Mouse (Mus musculus) limb, embryonic 14.5 days (tissue): Measurements from ENCODE around the gene Msi2. TPM values are rescaled to one million over a fixed set of nuclear protein-coding genes. Genes with fewer than 3 reads are reported as not detected.

Experiments used
- ATAC-seq: fragments of 200-750 bp; cut with Nextera tagmentation; 2 replicates; pipeline ENCODE4 v1.8.0; 2017; ENCODE audit warnings: low read depth, moderate number of reproducible peaks, moderate TSS enrichment; ENCODE audit not compliant: low FRiP score
- DNase-seq: peaks from one replicate; pipeline ENCODE4 v3.0.0-alpha.2; 2015; ENCODE audit warnings: low spot score
- H3K27ac ChIP-seq: fragments of 300-500 bp; sonication (generic); replicated peaks from 2 replicates; pipeline ENCODE4 v1.5.1; 2014; ENCODE audit warnings: low read depth, mild to moderate bottlenecking, low read length, moderate library complexity, mixed read lengths
- H3K27me3 ChIP-seq: fragments of 300-500 bp; sonication (generic); 2 replicates; pipeline ENCODE4 v1.6.1; 2014; ENCODE audit warnings: low read length, mixed read lengths; ENCODE audit not compliant: control insufficient read depth, insufficient read depth
- H3K36me3 ChIP-seq: fragments of 300-500 bp; sonication (generic); 2 replicates; pipeline ENCODE4 v1.6.1; 2014; ENCODE audit warnings: mild to moderate bottlenecking, low read length, moderate library complexity, mixed read lengths; ENCODE audit not compliant: control insufficient read depth, insufficient read depth
- H3K4me1 ChIP-seq: fragments of 300-500 bp; sonication (generic); 2 replicates; pipeline ENCODE4 v1.6.1; 2014; ENCODE audit warnings: antibody characterized with exemption, low read length, mixed read lengths; ENCODE audit not compliant: control insufficient read depth, insufficient read depth
- H3K4me2 ChIP-seq: fragments of 300-500 bp; sonication (generic); replicated peaks from 2 replicates; pipeline ENCODE4 v1.6.1; 2014; ENCODE audit warnings: low read depth, mild to moderate bottlenecking, low read length, moderate library complexity; ENCODE audit not compliant: severe bottlenecking
- H3K4me3 ChIP-seq: fragments of 300-500 bp; sonication (generic); replicated peaks from 2 replicates; pipeline ENCODE4 v1.5.1; 2014; ENCODE audit warnings: low read length
- H3K9ac ChIP-seq: fragments of 300-500 bp; sonication (generic); 2 replicates; pipeline ENCODE4 v1.6.1; 2014; ENCODE audit warnings: mild to moderate bottlenecking, low read depth, low read length, moderate library complexity; ENCODE audit not compliant: severe bottlenecking
- H3K9me3 ChIP-seq: fragments of 300-500 bp; sonication (generic); 2 replicates; pipeline ENCODE4 v1.6.1; 2016; ENCODE audit warnings: low read length; ENCODE audit not compliant: control insufficient read depth
- POLR2A ChIP-seq: fragments of 200-500 bp; IDR thresholded peaks from 2 replicates; pipeline ENCODE4 v1.8.0; 2012; ENCODE audit warnings: inconsistent platforms, mild to moderate bottlenecking, moderate library complexity, borderline replicate concordance; ENCODE audit not compliant: insufficient read depth, insufficient read length; ENCODE audit errors: extremely low read depth
- WGBS: fragments of 180-500 bp; shearing (Covaris S2); extraction: QIAGEN DNeasy Blood & Tissue Kit; methylation state at CpG from one replicate; pipeline ENCODE4 v1.1.7; 2014; 5-methylcytosine and 5-hydroxymethylcytosine counted together
- polyA plus RNA-seq, 2 experiments: library from polyadenylated mRNA; depleted of rRNA in 1 of 2; stranded (reverse) in 1 of 2; unstranded in 1 of 2; fragments of >200 nt; fragmentation: Nextera tagmentation in 1 of 2; extraction: Ambion mirVana in 1 of 2; gene quantifications; 2 replicates each; pipeline versions ENCODE4 v1.2.1 to v1.2.3; 2012 to 2014

Msi2 gene
- polyA plus RNA-seq, 2 experiments, result 13.9 to 36.5 TPM

DNA sequence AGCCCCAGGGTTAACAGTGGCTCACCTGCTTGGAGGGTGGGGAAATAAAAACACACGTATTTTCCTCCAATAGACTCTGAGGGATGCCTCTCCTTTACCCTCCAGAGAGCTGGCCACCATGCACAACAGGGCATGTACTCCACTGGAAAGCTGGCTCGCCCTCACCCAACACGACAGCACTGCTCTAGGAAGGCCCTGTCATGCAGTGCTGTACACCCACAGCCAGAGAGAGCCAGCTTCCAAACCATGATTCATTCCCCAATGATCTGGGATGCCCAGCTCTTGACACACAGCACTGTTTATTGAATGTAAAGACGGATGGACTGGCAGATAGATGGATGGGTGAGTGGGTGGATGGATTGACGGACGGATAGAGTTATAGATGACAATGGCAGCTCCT lies 269.1 kb downstream of the Msi2 start:
- H3K9ac ChIP-seq, result no peak overlapping the region
- H3K36me3 ChIP-seq, result 0 out of 2 replicates have a peak, but pooled peaks cover 3% of the 10 kb centered on the region
- no peak for ATAC-seq
- no peak overlapping the region for H3K4me2 ChIP-seq
- DNase-seq, result no peak
- H3K27me3 ChIP-seq, result no peaks in the 10 kb centered on the region
- WGBS, result 95% methylated on average over 6 of the region's 6 CpGs
- no peak overlapping the region for H3K4me3 ChIP-seq
- no peaks in the 10 kb centered on the region for H3K9me3 ChIP-seq
- H3K4me1 ChIP-seq, result no peaks in the 10 kb centered on the region
- no peak for TF ChIP-seq POLR2A
- H3K27ac ChIP-seq, result no peak overlapping the region

DNA sequence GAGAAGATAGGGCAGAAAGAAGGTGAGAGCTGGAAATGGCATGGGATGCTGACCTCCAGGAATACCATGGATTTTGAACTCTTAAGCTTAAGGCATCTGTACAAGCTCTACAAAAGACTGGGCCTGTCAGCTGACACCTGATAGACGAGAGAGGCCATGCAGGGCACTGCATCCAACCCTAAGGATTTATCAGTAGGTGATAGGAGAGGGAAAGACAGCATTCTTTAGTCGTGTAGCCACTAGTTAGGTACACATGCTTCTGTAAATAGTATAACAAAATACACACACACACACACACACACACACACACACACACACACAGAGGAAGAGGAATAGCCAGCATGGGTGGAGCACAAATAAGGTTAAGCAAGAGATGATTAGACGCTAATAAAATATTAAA lies 269.7 kb downstream of the Msi2 start:
- H3K9me3 ChIP-seq, result no peaks in the 10 kb centered on the region
- H3K27me3 ChIP-seq, result no peaks in the 10 kb centered on the region
- H3K36me3 ChIP-seq, result 0 out of 2 replicates have a peak, but pooled peaks cover 3% of the 10 kb centered on the region
- no peak for TF ChIP-seq POLR2A
- no peak overlapping the region for H3K9ac ChIP-seq
- peaks cover 4% of the 10 kb centered on the region; the same call in 1 of the 2 replicates for H3K4me1 ChIP-seq
- H3K27ac ChIP-seq, result no peak overlapping the region
- ATAC-seq (no peak), DNase-seq (no peak)
- WGBS, result 77% methylated on average over 3 of the region's 3 CpGs
- no peak overlapping the region for H3K4me2 ChIP-seq
- H3K4me3 ChIP-seq, result no peak overlapping the region

- 0 out of 2 replicates have a peak, but pooled peaks cover 3% of the 10 kb centered on the region for H3K36me3 ChIP-seq
- no peak overlapping the region for H3K4me2 ChIP-seq
- no peak overlapping the region for H3K9ac ChIP-seq
- H3K9me3 ChIP-seq, result no peaks in the 10 kb centered on the region
- no peak overlapping the region for H3K27ac ChIP-seq
- peaks cover 17% of the 10 kb centered on the region for H3K4me1 ChIP-seq
- no peak overlapping the region for H3K4me3 ChIP-seq
- no peak for TF ChIP-seq POLR2A
- WGBS, result 83% methylated on average over 11 of the region's 11 CpGs
- DNase-seq, result no peak
- H3K27me3 ChIP-seq, result no peaks in the 10 kb centered on the region
- ATAC-seq, result no peak
Measured at GRCm38 (mm10) chr11:88447350-88447749, 271.0 kb downstream of the Msi2 start.

DNA sequence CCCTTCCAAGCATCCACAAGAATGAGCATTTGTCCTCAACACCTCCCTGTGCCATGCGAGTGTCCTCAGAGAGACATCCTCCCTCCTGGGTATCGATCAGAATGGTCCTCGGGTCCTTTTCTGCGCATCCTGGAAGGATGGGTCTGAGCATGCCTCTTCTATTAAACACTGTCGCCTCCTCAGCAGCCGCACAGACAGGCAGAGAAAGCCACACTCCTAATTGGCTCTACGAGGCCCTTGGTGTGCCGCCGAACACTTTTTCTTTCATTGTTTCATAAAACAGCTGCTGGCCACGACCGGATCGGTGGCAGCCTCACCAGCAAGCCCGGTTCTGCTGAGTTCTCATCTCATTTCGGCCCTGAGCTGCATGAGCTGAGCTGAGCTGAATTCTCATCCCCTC lies 274.4 kb downstream of the Msi2 start:
- H3K4me3 ChIP-seq, result no peak overlapping the region
- no peak overlapping the region for H3K9ac ChIP-seq
- no peak for ATAC-seq
- H3K4me1 ChIP-seq, result peaks cover 25% of the 10 kb centered on the region
- 0 out of 2 replicates have a peak, but pooled peaks cover 3% of the 10 kb centered on the region for H3K36me3 ChIP-seq
- no peak for DNase-seq
- H3K4me2 ChIP-seq, result no peak overlapping the region
- TF ChIP-seq POLR2A, result no peak
- no peaks in the 10 kb centered on the region for H3K9me3 ChIP-seq
- 0 out of 2 replicates have a peak, but pooled peaks cover 1% of the 10 kb centered on the region for H3K27me3 ChIP-seq
- 58% methylated on average over 14 of the region's 14 CpGs for WGBS
- H3K27ac ChIP-seq, result no peak overlapping the region

DNA sequence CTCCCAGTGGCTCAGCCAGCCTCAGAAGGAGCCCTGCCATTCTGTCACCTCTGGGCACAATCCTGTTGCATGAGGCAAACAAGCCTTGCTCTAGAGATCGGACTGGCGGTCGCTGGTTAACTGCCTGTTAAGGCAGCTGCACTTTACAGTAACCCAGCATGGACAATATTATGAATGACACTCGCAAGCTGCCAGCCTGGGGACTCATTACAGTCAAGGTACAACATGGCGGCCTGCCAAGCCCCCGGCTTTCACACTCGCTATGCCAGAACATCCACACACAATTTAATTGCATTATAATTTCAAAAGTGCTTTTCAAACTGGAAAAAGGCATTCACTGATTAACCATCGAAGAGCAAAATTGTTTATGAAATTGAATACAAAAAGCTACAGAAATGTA lies 275.0 kb downstream of the Msi2 start:
- no peak overlapping the region for H3K9ac ChIP-seq
- DNase-seq, result no peak
- H3K4me3 ChIP-seq, result no peak overlapping the region
- WGBS, result 39% methylated on average over 8 of the region's 8 CpGs
- no peaks in the 10 kb centered on the region for H3K9me3 ChIP-seq
- H3K27me3 ChIP-seq, result 0 out of 2 replicates have a peak, but pooled peaks cover 3% of the 10 kb centered on the region
- ATAC-seq, result no peak
- H3K4me2 ChIP-seq, result no peak overlapping the region
- TF ChIP-seq POLR2A, result no peak
- 0 out of 2 replicates have a peak, but pooled peaks cover 3% of the 10 kb centered on the region for H3K36me3 ChIP-seq
- peaks cover 25% of the 10 kb centered on the region for H3K4me1 ChIP-seq
- H3K27ac ChIP-seq, result no peak overlapping the region
